Mouse (Mus musculus) cerebellum, postnatal 4 days (tissue): Measurements from ENCODE around the gene Ascl2.

Source experiments
- DNase-seq, 2 experiments: peaks; one replicate each; pipeline ENCODE4 v3.0.0; 2022; ENCODE audit warnings: low spot score in 2 of 2, mixed read lengths in 1 of 2

Ascl2 gene

DNA sequence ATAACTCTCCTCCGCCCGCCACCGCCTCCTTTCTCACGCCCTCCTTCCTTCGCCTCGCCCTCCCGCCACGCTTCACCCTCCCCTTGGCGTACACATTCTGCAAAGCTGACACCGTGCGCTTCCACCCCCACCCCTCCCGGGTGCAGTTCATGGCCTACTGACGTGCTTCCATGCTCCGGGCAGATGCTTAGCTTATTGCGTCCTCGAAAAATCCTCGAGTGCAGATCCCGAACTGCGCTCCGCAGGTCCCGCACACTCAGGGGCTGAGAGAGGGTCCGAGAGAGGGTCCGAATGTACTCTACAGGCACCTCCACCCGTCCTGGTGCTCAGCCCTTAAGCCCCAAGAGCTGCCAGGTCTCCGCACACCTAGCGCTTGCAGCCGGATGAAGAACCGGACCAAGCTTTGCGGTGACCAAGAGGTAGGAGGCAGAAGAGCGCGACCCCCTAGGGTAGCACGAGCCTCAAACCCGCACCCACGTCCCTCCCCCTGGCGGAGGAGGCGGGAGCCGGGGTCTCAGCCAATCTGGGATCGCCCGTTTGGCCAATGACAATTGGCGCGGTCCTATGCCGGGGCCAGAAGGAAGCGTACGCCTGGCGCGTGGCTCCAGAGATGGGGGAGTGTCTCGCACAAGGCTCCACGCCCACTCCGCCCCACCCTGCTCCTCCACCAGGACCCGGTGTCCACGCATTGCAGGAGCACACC lies at the start of gene Ascl2:
Gene Ascl2 (minus strand): TSS at position 456 of the 703 bp plus-strand sequence.
- DNase-seq, result peak in 1 of 2 experiments; percentile 22

DNA sequence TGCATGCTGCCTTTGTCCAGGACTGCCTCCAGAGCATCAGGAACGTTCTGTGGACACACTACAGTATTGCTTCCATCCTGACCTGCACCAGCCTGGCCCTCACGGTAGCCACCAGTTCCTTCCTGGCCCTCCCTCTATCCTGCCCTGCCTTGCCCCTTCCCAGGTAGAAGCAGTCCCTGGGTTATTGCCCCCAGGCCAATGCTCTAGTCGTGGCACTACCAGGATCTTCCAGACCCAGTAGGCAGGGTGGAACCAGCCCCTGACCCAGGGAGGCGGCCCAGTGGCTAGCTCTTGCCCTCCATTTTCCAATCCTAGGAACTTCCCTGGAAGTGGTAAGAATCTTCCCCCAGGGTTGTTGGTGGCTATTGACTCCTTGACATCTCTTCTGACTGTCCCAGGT lies 48.1 kb upstream of the Ascl2 start:
- DNase-seq, result no peak

- DNase-seq, result no peak
Measured at GRCm38 (mm10) chr7:143016424-143017142, 47.5 kb upstream of the Ascl2 start.

GRCm38 (mm10) chr7:143015755-143016423 lies 46.8 kb upstream of the Ascl2 start:
- DNase-seq, result peak in 1 of 2 experiments; percentile 37

DNA sequence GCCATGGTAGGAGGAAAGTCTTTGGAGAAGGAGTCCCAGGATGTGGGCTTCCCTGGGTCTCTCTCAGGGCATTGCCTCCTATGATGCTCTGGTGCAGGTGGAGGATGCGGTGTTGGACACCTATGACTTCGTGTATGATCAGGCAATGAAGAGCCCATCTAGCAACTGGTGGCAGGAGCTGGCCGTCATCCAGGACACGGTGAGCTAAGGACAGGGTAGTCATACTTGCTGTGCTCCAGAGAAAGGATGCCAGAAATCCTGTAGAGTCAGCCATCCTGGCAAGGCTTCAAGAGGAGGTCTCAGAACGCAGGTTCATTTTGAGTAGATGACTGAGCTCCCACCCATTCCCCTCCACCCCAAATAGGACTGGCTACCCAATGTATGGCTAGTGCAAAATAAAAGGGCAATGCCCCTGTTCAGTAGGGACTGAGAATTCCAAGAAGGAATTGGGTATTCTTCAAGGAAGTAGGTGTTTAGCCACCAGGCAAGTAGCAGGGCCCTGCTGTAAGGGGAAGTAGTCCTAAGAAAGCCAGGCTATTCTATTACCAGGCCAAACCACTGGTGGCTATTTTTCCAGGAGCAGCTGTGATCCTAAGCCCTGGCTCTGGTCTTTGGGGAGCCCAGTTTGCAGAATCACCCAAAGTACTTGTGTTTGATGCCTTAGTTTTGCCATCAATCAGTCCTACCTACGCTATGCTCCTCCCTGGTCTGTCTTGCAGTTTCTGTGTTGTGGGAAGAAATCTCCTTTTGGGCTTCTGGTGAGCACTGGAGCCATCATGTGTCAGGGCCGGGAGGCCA lies 46.0 kb upstream of the Ascl2 start:
- peak in 1 of 2 experiments; percentile 15 for DNase-seq

GRCm38 (mm10) chr7:143013420-143014178 lies 44.5 kb upstream of the Ascl2 start:
- DNase-seq, result peak in 1 of 2 experiments; percentile 43

- DNase-seq, result peak in 1 of 2 experiments; percentile 20
Measured at GRCm38 (mm10) chr7:143012230-143012875, 43.3 kb upstream of the Ascl2 start.

DNA sequence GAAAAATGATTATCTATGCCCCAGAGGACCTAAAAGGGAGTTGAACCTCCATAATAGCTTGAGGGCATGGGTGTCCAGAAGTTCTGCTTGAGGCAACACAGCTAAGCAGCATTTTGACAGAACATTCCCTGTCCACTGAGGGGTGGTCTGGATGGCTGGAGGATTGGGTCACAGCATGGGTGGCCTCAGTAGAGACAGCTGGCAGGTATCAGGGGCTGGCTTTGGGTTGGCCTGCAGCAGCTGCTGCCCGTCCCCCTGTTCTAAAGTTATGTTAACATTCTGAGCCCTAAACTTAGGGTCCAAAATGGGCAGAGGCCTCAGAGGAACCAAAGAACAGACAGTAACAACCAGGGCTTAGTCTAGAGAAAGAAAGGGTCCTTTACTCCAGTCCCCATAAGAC lies 42.2 kb upstream of the Ascl2 start:
- no peak for DNase-seq

GRCm38 (mm10) chr7:143009996-143010395 lies 40.9 kb upstream of the Ascl2 start:
- DNase-seq, result no peak

DNA sequence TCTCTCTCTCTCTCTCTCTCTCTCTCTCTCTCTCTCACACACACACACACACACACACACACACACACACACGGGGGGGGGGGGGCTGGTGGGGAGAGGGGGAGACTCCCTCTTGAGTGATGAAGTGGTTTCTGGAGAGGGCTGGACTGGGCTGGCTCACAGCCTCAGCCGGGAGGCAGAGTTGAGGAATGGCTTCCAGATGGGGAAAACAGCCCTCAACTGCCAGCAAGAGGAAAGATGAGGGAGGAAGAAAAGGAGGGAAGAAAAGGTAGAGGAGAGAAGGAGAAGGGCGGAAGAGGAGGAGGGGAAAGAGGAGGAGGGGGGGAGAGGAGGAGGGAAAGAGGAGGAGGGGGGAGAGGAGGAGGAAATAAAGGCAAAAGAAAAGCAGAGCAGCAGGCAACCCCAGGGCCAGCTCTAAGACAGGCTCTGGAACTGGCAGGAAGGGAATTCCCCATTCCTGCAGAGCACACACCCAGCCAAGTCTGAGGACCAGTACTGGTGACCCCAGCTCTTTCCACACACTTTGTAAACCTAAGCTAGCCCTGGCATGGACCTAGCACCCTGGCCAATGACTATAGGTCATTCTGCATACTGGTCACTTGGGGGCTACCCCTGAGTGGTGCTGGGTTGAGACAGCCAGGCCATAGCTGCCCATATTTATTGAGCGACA lies 40.1 kb upstream of the Ascl2 start:
- DNase-seq, result no peak

DNA sequence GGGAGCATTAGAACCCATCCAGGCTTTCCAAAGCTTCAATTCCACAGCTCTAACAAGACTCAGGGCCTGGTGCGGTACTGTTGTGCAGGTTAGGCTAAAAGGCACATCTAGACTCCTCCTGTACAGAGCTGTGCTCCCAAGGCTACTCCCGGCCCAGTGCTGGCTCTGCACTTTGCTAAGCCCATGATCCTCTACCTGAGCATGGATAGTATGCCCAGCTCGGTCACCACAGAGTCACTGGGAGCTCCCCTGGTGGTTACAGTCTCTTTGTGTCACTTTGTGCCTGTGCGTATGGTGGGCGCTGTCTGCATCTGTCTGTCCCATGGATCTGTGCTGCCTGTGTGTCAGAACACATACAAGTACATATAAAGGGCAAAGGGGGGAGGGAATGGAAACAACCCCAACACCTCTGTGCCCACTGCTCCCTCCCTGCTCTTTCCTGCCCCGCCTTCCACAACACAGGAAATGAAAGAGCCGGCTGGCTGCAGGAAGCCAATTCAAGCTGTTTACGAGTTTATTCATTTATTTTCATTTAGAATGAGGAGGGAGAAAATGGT lies 39.4 kb upstream of the Ascl2 start:
- no peak for DNase-seq

GRCm38 (mm10) chr7:143007599-143008369 lies 38.7 kb upstream of the Ascl2 start:
- DNase-seq, result peak; percentile 96 to 97

- no peak for DNase-seq
Measured at GRCm38 (mm10) chr7:143006756-143007598, 37.9 kb upstream of the Ascl2 start.

DNA sequence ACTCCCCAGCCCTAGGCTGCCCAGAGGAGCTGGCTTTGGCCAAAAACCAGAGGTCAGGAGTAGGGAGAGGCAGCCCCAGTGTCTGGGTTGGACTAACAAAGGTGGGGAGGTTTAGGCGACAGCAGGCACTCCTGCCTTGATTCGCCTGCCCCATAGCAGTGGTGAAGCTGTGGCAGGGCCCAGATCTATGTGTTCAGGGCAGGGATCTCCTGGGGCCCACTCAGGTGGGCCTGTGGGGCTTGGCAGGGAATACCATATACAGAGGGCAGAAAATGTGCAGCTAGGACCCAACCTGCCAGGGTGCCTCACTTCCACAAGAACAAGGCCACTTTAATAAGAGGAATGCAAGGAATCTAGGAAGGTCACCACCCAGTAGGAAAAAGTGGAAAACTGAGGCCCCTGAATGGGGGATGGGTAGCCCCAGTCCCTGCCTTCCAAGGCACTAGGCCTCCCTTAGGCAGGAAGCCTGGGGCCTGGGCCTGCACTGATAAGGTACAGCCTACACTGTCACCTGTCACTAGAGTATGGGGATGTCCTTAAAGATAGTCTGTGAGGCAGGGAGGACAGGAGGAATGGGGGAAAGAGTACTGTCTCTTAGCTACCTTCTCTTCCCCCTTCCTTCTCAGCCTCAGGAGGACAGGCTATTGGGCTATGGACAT lies 37.2 kb upstream of the Ascl2 start:
- no peak for DNase-seq

DNA sequence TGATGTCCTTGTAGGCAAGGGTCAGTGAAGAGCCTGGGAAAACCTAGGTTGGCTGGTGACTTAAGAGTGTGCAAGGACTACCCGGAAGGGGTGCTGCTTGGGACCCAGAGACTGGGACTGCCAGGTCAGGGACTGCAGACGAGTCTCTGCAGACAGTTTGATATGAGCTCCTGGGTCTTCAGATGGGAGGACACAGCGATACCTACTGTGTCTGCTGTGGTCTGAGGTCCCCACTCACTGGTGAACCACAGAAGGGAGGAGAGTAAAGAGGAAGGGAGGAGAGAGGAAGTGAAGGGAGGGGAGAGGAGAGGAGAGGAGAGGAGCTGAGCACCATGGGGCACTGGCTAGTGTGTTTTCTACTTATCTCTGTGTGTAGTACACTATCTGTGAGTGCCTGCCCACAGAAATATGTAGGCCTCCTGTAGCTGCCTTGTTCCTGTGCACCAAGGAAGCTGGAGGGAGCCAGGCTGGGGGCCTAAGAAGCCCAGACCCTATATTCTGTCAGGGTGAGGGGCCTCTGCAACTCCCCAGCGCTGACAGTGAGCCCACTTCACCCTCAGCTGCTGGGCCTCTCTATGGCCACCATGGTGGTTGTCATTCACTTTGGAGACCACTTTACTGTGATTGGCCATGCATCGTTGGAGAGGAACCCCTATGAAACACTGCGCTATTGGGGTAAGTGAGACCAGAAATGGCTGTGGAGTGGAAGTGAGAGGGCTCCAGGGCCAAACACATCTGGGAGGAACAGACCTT lies 36.5 kb upstream of the Ascl2 start:
- DNase-seq, result no peak

DNA sequence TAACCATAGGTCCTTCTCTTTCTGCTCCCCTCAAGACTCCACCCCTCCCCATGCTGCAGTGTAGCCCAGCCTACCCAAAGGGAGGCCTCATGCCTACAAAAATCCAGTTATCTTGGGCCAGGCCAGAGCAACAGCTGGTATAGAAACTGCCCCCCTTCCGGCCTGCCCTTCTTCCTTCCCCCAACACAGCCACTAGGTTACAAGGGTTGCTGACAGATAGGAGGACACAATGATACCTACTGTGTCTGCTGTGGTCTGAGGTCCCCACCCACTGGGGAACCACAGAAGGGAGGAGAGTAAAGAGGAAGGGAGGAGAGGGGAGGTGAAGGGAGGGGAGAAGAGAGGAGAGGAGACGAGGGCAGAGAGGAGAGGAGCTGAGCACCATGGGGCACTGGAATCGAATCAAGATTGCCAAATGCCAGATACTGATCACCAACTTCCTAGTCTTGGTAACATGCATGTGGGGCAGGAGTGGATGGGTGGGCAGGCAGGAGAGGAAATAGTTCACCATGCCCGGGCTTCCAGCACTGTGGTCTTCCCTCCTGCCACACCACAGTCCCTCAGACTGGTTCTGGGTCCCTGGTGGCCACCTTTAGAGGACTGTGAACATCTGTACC lies 35.8 kb upstream of the Ascl2 start, which contains the start of gene Tspan32:
Gene Tspan32 (plus strand): TSS at position 320 of the 617 bp plus-strand sequence.
- DNase-seq, result no peak
